Mouse (Mus musculus) kidney, postnatal 0 days (tissue): ENCODE measurements around the gene Tgfb1. TPM values are rescaled to one million over a fixed set of nuclear protein-coding genes. Genes with fewer than 3 reads are reported as not detected.

Experiments used
- ATAC-seq: fragments of 200-750 bp; cut with Nextera tagmentation; replicated peaks from 2 replicates; pipeline ENCODE4 v1.8.0; 2017; ENCODE audit warnings: low read depth, moderate number of reproducible peaks, moderate TSS enrichment, moderate library complexity; ENCODE audit not compliant: low FRiP score
- DNase-seq: peaks from one replicate; pipeline ENCODE4 v3.0.0-alpha.2; 2016; ENCODE audit warnings: low spot score
- H3K27ac ChIP-seq: fragments of 300-500 bp; sonication (generic); 2 replicates; pipeline ENCODE4 v1.5.1; 2014; ENCODE audit warnings: mild to moderate bottlenecking
- H3K27me3 ChIP-seq: fragments of 300-500 bp; sonication (generic); 2 replicates; pipeline ENCODE4 v1.6.1; 2014; ENCODE audit warnings: low read length, mixed read lengths; ENCODE audit not compliant: insufficient read depth
- H3K36me3 ChIP-seq: fragments of 300-500 bp; sonication (generic); 2 replicates; pipeline ENCODE4 v1.6.1; 2014; ENCODE audit warnings: low read length, mixed read lengths; ENCODE audit not compliant: insufficient read depth
- H3K4me1 ChIP-seq: fragments of 300-500 bp; sonication (generic); replicated peaks from 2 replicates; pipeline ENCODE4 v1.6.1; 2014; ENCODE audit warnings: antibody characterized with exemption, low read length, mixed read lengths; ENCODE audit not compliant: insufficient read depth
- H3K4me2 ChIP-seq: fragments of 300-500 bp; sonication (generic); 2 replicates; pipeline ENCODE4 v1.6.1; 2014; ENCODE audit warnings: mild to moderate bottlenecking, low read length, moderate library complexity, mixed read lengths
- H3K4me3 ChIP-seq: fragments of 300-500 bp; sonication (generic); replicated peaks from 2 replicates; pipeline ENCODE4 v1.5.1; 2014; ENCODE audit warnings: low read depth, low read length
- H3K9ac ChIP-seq: fragments of 300-500 bp; sonication (generic); 2 replicates; pipeline ENCODE4 v1.6.1; 2014; ENCODE audit warnings: low read depth, low read length
- H3K9me3 ChIP-seq: fragments of 300-500 bp; sonication (generic); replicated peaks from 2 replicates; pipeline ENCODE4 v1.6.1; 2016; ENCODE audit warnings: low read length, inconsistent platforms, mixed read lengths
- CTCF ChIP-seq: IDR thresholded peaks from 2 replicates; pipeline ENCODE4 v1.5.1; 2016; ENCODE audit warnings: antibody characterized with exemption, low read depth, mild to moderate bottlenecking, moderate library complexity
- WGBS: fragments of 180-500 bp; shearing (Covaris S2); extraction: QIAGEN DNeasy Blood & Tissue Kit; methylation state at CpG from one replicate; pipeline ENCODE4 v1.1.7; 2014; 5-methylcytosine and 5-hydroxymethylcytosine counted together
- polyA plus RNA-seq: library from polyadenylated mRNA; unstranded; fragments of >200 nt; fragmentation: Nextera tagmentation; extraction: Ambion mirVana; gene quantifications from 2 replicates; pipeline ENCODE4 v1.2.1, GENCODE M21; 2015

The Tgfb1 gene
- polyA plus RNA-seq, 1 experiment from 2014 or later: 3.6 TPM

DNA sequence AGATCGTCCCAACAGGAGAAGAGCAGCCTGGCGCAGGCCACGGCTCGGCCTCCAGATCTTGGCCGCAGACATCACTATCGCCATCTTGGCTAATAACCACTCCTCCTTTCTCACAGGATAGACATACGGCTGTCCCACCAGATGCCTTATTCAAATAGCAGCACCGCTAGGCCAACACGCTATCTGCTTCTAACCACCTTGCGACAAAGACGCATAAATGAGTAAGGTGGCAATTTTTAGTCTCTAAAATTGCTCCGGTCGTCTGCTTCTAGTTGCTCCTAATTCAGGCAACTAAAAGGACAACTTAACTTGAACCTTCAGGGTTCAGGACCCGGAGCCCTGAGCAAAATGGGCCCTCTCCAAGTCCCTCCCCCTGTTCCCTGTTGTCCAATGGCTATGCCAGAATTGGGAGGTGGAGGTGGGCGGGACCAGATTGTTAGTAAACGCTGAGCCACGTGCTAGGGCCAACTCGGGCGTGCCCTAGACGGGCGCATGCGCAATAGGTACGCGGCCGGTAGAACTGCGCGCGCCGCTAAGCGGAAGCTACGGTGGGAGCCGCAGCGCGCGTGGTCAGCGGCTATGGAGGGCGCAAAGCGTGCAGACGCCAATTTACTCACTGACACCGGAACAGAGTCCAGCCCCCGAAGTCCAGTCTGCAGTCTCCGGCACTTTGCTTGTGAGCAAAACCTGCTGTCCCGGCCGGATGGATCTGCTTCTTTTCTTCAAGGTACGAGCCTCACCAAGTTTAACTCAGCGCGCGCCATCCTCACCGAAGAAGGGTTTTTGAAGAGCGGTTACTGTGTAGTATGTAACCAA, 27.9 kb upstream of the Tgfb1 start, which contains the start of the genes Bckdha and Exosc5:
TSS of gene Bckdha (minus strand) at position 325 of the 816 bp plus-strand sequence.
TSS of gene Exosc5 (plus strand) at position 508 of the 816 bp plus-strand sequence.
- ATAC-seq (peak; percentile 99), DNase-seq (peak; percentile 100)
- peak within 1 kb of the TSS; percentile 73 for H3K9ac ChIP-seq
- H3K36me3 ChIP-seq: peaks cover 4% of the 10 kb centered on the region; the same call in 1 of the 2 replicates
- peak within 1 kb of the TSS; percentile 84 for H3K4me2 ChIP-seq
- no peak for TF ChIP-seq CTCF
- H3K4me1 ChIP-seq: 0 out of 2 replicates have a peak, but pooled peaks cover 4% of the 10 kb centered on the region
- peak within 1 kb of the TSS; percentile 85 for H3K27ac ChIP-seq
- H3K9me3 ChIP-seq: no peaks in the 10 kb centered on the region
- H3K4me3 ChIP-seq: peak within 1 kb of the TSS; percentile 59
- no peaks in the 10 kb centered on the region for H3K27me3 ChIP-seq
- under 1% methylated on average over 50 of the region's 50 CpGs for WGBS

DNA sequence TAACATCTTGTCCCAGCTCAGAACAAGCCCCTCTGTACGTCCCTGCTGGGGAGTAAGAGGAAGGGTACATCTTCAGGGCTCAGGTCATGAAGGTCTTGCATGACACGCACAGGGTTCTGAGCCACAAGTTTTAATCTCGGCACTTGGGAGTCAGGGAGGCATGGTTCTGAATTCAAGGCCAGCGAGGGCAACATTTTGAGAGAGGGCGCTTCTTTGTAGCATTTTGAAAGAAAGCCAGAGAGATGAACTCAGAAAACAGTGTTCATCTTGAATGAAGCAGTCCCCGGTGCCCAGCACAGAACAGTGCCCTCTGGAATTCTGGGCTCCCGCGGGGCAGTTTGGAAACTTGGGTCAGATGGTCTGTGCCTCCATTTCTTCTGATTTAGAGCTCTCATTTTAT, 20.4 kb upstream of the Tgfb1 start:
- 90% methylated on average over 8 of the region's 8 CpGs for WGBS
- Histone ChIP-seq H3K4me2 (no peak overlapping the region), H3K27me3 (no peaks in the 10 kb centered on the region), H3K9me3 (no peaks in the 10 kb centered on the region), H3K27ac (no peak overlapping the region), H3K36me3 (peaks cover 26% of the 10 kb centered on the region), H3K4me1 (no peaks in the 10 kb centered on the region), H3K4me3 (no peak overlapping the region), H3K9ac (no peak overlapping the region)
- ATAC-seq (no peak), DNase-seq (no peak)
- no peak for TF ChIP-seq CTCF

DNA sequence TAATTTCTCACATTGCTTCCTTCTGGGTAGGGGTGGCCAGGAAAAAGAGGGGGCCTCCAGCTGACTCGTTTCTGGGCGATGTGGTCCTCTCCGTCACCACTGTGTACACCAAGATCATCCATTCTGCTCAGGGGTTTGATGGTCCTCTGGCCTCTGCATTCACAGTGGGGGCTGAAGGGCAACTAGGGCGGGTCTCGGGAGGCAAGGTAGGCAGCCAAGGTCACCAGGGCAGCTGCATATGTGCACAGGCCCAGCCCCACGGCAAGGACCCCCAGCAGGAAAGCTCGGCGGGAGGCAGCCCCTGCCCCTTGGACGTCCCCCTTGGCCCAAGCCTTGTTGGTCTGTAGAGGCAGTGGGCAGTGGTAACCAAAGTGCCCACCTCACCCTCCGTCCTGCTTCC, 17.6 kb upstream of the Tgfb1 start:
- ATAC-seq (no peak), DNase-seq (no peak)
- peaks cover 21% of the 10 kb centered on the region for H3K36me3 ChIP-seq
- H3K4me3 ChIP-seq: no peak overlapping the region
- no peak for TF ChIP-seq CTCF
- no peaks in the 10 kb centered on the region for H3K4me1 ChIP-seq
- 89% methylated on average over 10 of the region's 10 CpGs for WGBS
- no peak overlapping the region for H3K9ac ChIP-seq
- H3K27ac ChIP-seq: no peak overlapping the region
- no peaks in the 10 kb centered on the region for H3K27me3 ChIP-seq
- no peaks in the 10 kb centered on the region for H3K9me3 ChIP-seq
- H3K4me2 ChIP-seq: no peak overlapping the region

DNA sequence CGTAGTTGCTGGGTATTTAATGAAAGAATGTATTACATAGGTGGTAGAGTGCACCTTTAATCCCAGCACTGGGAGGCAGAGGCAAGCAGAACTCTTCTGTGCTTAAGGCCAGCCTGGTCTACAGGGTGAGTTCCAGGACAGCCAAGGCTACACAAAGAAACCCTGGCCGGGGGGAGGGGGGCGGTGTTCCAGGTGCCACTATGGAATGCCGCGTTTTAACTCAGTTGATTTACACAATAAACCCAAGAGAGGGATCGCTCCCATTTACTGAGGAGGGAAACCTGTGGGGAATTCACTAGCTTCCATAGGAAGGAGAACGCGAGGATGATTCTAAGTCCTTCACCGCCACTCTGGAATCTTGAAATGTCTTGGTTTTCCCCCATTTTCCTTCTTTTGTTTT, 17.2 kb upstream of the Tgfb1 start:
- Histone ChIP-seq H3K27me3 (no peaks in the 10 kb centered on the region), H3K4me2 (no peak overlapping the region), H3K4me1 (no peaks in the 10 kb centered on the region), H3K4me3 (no peak overlapping the region), H3K36me3 (peaks cover 16% of the 10 kb centered on the region), H3K9ac (no peak overlapping the region), H3K9me3 (no peaks in the 10 kb centered on the region), H3K27ac (no peak overlapping the region)
- 78% methylated on average over 9 of the region's 9 CpGs for WGBS
- DNase-seq (no peak), ATAC-seq (no peak)
- no peak for TF ChIP-seq CTCF

DNA sequence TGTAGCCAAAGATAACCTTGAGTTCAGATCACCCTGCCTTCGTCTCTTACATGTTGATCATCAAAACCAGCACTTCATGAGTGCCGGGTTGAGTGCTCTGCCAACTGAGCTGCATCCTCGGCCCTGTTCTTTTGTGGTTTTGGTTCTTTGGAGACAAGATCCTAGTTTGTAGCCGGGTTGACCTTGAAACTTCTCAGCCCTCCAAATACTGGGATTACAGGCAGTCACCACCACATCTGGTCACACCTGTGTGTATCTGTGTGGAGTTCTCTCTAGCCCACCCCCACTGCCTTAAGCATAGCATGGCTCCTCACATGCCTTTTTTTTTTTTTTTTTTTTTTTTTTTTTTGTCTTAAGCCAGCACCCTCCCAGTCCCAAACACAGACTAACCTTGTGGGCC, 16.7 kb upstream of the Tgfb1 start:
- Histone ChIP-seq H3K9me3 (no peaks in the 10 kb centered on the region), H3K9ac (no peak overlapping the region), H3K4me3 (no peak overlapping the region), H3K4me1 (no peaks in the 10 kb centered on the region), H3K27me3 (no peaks in the 10 kb centered on the region), H3K36me3 (peaks cover 13% of the 10 kb centered on the region; the same call in 1 of the 2 replicates), H3K27ac (no peak overlapping the region), H3K4me2 (no peak overlapping the region)
- no peak for DNase-seq
- TF ChIP-seq CTCF: no peak
- 87% methylated on average over 4 of the region's 4 CpGs for WGBS
- ATAC-seq: no peak

DNA sequence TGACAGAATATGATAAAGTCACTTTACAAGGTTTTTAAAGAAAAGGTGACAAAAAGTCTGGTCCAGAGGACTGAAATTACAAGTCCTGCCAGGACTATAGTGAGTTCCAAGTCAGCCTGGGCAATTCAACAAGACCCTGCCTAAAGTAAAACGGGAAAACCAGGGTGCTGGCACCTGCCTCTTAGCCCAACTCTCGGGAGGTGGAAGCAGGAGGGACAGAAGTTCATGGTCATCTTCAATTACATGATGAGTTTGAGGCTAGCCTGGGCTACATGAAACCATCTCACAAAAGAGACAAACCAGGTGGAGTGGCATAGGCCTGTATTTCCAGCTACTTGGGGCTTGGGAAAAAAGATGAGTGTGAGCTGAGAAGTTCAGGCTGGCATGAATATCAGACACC, 15.1 kb upstream of the Tgfb1 start:
- Histone ChIP-seq H3K4me3 (no peak overlapping the region), H3K27ac (no peak overlapping the region), H3K9me3 (no peaks in the 10 kb centered on the region), H3K9ac (no peak overlapping the region), H3K4me2 (no peak overlapping the region), H3K27me3 (no peaks in the 10 kb centered on the region), H3K4me1 (no peaks in the 10 kb centered on the region), H3K36me3 (peaks cover 11% of the 10 kb centered on the region; the same call in 1 of the 2 replicates)
- TF ChIP-seq CTCF: no peak
- 69% methylated on average over 2 of the region's 2 CpGs for WGBS
- ATAC-seq: no peak
- DNase-seq: no peak
